Mouse (Mus musculus) spleen, adult 2 months (tissue): ENCODE results near the gene Nos1ap. TPM values are rescaled to one million over a fixed set of nuclear protein-coding genes. Genes with fewer than 3 reads are reported as not detected.

Experiments
- DNase-seq, 2 experiments: peaks; one replicate each; pipeline versions ENCODE4 v3.0.0 to v3.0.0-alpha.2; 2012 to 2021; ENCODE audit warnings: low spot score in 2 of 2, low read depth in 1 of 2
- H3K27ac ChIP-seq: fragments of 200-500 bp; 2 replicates; pipeline ENCODE4 v1.5.1; 2012; ENCODE audit warnings: low read length, inconsistent platforms; ENCODE audit not compliant: insufficient read depth
- H3K27me3 ChIP-seq: fragments of 200-500 bp; 2 replicates; pipeline ENCODE4 v1.6.1; 2012; ENCODE audit warnings: mild to moderate bottlenecking, moderate library complexity, low read length, inconsistent platforms; ENCODE audit not compliant: control insufficient read depth, insufficient read depth
- H3K36me3 ChIP-seq: fragments of 200-500 bp; 2 replicates; pipeline ENCODE4 v1.6.1; 2012; ENCODE audit warnings: mild to moderate bottlenecking, low read length, inconsistent platforms; ENCODE audit not compliant: control insufficient read depth, insufficient read depth
- H3K4me1 ChIP-seq: fragments of 200-500 bp; 2 replicates; pipeline ENCODE4 v1.6.1; 2011; ENCODE audit warnings: inconsistent platforms; ENCODE audit not compliant: control insufficient read depth, insufficient read depth, insufficient read length
- H3K4me3 ChIP-seq: fragments of 200-500 bp; 2 replicates; pipeline ENCODE4 v1.5.1; 2011; ENCODE audit warnings: mild to moderate bottlenecking, inconsistent platforms; ENCODE audit not compliant: insufficient read depth, insufficient read length; ENCODE audit errors: extremely low read depth
- CTCF ChIP-seq: fragments of 200-500 bp; IDR thresholded peaks from 2 replicates; pipeline ENCODE4 v1.5.1; 2011; ENCODE audit warnings: mild to moderate bottlenecking, inconsistent platforms; ENCODE audit not compliant: insufficient read depth, insufficient read length, insufficient replicate concordance; ENCODE audit errors: extremely low read depth
- POLR2A ChIP-seq: fragments of 200-500 bp; IDR thresholded peaks from 2 replicates; pipeline ENCODE4 v1.6.1; 2011; ENCODE audit warnings: low read depth, low read length, inconsistent platforms
- WGBS: fragments of 180-500 bp; shearing (Covaris S2); methylation state at CpG from one replicate; pipeline ENCODE4 v1.1.7; 2018; 5-methylcytosine and 5-hydroxymethylcytosine counted together
- polyA plus RNA-seq: library from polyadenylated mRNA; depleted of rRNA; stranded (reverse); fragments of >200 nt; gene quantifications from 2 replicates; pipeline ENCODE4 v1.2.3, GENCODE M21; 2012

Nos1ap gene
- polyA plus RNA-seq, 1 experiment = 8.1 TPM

GRCm38 (mm10) chr1:170622934-170623333, 33.3 kb upstream of the Nos1ap start:
- DNase-seq = no peak
- TF ChIP-seq CTCF (no peak), POLR2A (no peak)
- 8% methylated on average over 5 of the region's 5 CpGs for WGBS
- Histone ChIP-seq H3K4me3 (no peak overlapping the region), H3K36me3 (no peaks in the 10 kb centered on the region), H3K4me1 (no peaks in the 10 kb centered on the region), H3K27me3 (no peaks in the 10 kb centered on the region), H3K27ac (no peak overlapping the region)

GRCm38 (mm10) chr1:170619686-170620374, 30.2 kb upstream of the Nos1ap start:
- Histone ChIP-seq H3K27ac (no peak overlapping the region), H3K4me3 (no peak overlapping the region), H3K36me3 (no peaks in the 10 kb centered on the region), H3K4me1 (no peaks in the 10 kb centered on the region), H3K27me3 (no peaks in the 10 kb centered on the region)
- WGBS = 78% methylated on average over 2 of the region's 2 CpGs
- no peak for DNase-seq
- no peak for TF ChIP-seq CTCF
- TF ChIP-seq POLR2A = no peak

GRCm38 (mm10) chr1:170612968-170613872, 23.6 kb upstream of the Nos1ap start:
- no peak overlapping the region for H3K27ac ChIP-seq
- DNase-seq = peak in 1 of 2 experiments; percentile 13
- 62% methylated on average over 18 of the region's 18 CpGs for WGBS
- no peaks in the 10 kb centered on the region for H3K36me3 ChIP-seq
- TF ChIP-seq POLR2A (no peak), CTCF (peak; percentile 47; the same call in 1 of the 2 replicates)
- H3K4me1 ChIP-seq = no peaks in the 10 kb centered on the region
- H3K4me3 ChIP-seq = no peak overlapping the region
- H3K27me3 ChIP-seq = no peaks in the 10 kb centered on the region

- 93% methylated on average over 3 of the region's 3 CpGs for WGBS
- Histone ChIP-seq H3K4me3 (no peak overlapping the region), H3K27me3 (no peaks in the 10 kb centered on the region), H3K27ac (no peak overlapping the region), H3K4me1 (no peaks in the 10 kb centered on the region), H3K36me3 (no peaks in the 10 kb centered on the region)
- TF ChIP-seq CTCF = no peak
- no peak for TF ChIP-seq POLR2A
- DNase-seq = no peak
Measured at GRCm38 (mm10) chr1:170611631-170612030, 22.0 kb upstream of the Nos1ap start.

GRCm38 (mm10) chr1:170610695-170611094, 21.0 kb upstream of the Nos1ap start:
- H3K4me3 ChIP-seq = no peak overlapping the region
- TF ChIP-seq CTCF (no peak), POLR2A (no peak)
- no peak for DNase-seq
- WGBS = 63% methylated on average over 3 of the region's 3 CpGs
- H3K36me3 ChIP-seq = no peaks in the 10 kb centered on the region
- no peak overlapping the region for H3K27ac ChIP-seq
- no peaks in the 10 kb centered on the region for H3K27me3 ChIP-seq
- no peaks in the 10 kb centered on the region for H3K4me1 ChIP-seq

- Histone ChIP-seq H3K4me3 (no peak overlapping the region), H3K27me3 (no peaks in the 10 kb centered on the region), H3K4me1 (no peaks in the 10 kb centered on the region), H3K27ac (no peak overlapping the region), H3K36me3 (no peaks in the 10 kb centered on the region)
- no peak for TF ChIP-seq CTCF
- TF ChIP-seq POLR2A = no peak
- no peak for DNase-seq
- 81% methylated on average over 3 of the region's 3 CpGs for WGBS
Measured at GRCm38 (mm10) chr1:170610289-170610688, 20.6 kb upstream of the Nos1ap start.
